Mouse (Mus musculus) midbrain, postnatal 0 days (tissue): ENCODE data around the gene Sdk2. TPM values are rescaled to one million over a fixed set of nuclear protein-coding genes. Genes with fewer than 3 reads are reported as not detected.

Source experiments
- ATAC-seq: fragments of 200-750 bp; cut with Nextera tagmentation; 2 replicates; pipeline ENCODE4 v1.8.0; 2017; ENCODE audit warnings: moderate number of reproducible peaks, mild to moderate bottlenecking, moderate TSS enrichment, moderate library complexity; ENCODE audit not compliant: low FRiP score
- DNase-seq: peaks from one replicate; pipeline ENCODE4 v3.0.0-alpha.2; 2015; ENCODE audit warnings: low spot score
- H3K27ac ChIP-seq: fragments of 300-500 bp; sonication (generic); 2 replicates; pipeline ENCODE4 v1.5.1; 2014; ENCODE audit warnings: low read depth, mild to moderate bottlenecking, low read length, mixed read lengths
- H3K27me3 ChIP-seq: fragments of 300-500 bp; sonication (generic); 2 replicates; pipeline ENCODE4 v1.6.1; 2014; ENCODE audit warnings: low read length, control low read depth, mixed read lengths; ENCODE audit not compliant: insufficient read depth
- H3K36me3 ChIP-seq: fragments of 300-500 bp; sonication (generic); 2 replicates; pipeline ENCODE4 v1.6.1; 2014; ENCODE audit warnings: low read length, control low read depth, mixed read lengths; ENCODE audit not compliant: insufficient read depth
- H3K4me1 ChIP-seq: fragments of 300-500 bp; sonication (generic); 2 replicates; pipeline ENCODE4 v1.6.1; 2014; ENCODE audit warnings: mild to moderate bottlenecking, control low read depth, antibody characterized with exemption, low read length, mixed read lengths; ENCODE audit not compliant: insufficient read depth
- H3K4me2 ChIP-seq: fragments of 300-500 bp; sonication (generic); 2 replicates; pipeline ENCODE4 v1.6.1; 2014; ENCODE audit warnings: low read depth, mild to moderate bottlenecking, low read length, mixed read lengths; ENCODE audit not compliant: poor library complexity, severe bottlenecking
- H3K4me3 ChIP-seq: fragments of 300-500 bp; sonication (generic); 2 replicates; pipeline ENCODE4 v1.5.1; 2014; ENCODE audit warnings: low read depth, mild to moderate bottlenecking, low read length, moderate library complexity
- H3K9ac ChIP-seq: fragments of 300-500 bp; sonication (generic); replicated peaks from 2 replicates; pipeline ENCODE4 v1.6.1; 2014; ENCODE audit warnings: mild to moderate bottlenecking, low read length, moderate library complexity, mixed read lengths; ENCODE audit not compliant: poor library complexity, severe bottlenecking
- H3K9me3 ChIP-seq: fragments of 300-500 bp; sonication (generic); 2 replicates; pipeline ENCODE4 v1.6.1; 2016; ENCODE audit warnings: low read length, control low read depth
- CTCF ChIP-seq: IDR thresholded peaks from 2 replicates; pipeline ENCODE4 v1.5.1; 2016; ENCODE audit warnings: antibody characterized with exemption, mild to moderate bottlenecking
- WGBS: fragments of 180-500 bp; shearing (Covaris S2); extraction: QIAGEN DNeasy Blood & Tissue Kit; methylation state at CpG from one replicate; pipeline ENCODE4 v1.1.7; 2014; 5-methylcytosine and 5-hydroxymethylcytosine counted together
- polyA plus RNA-seq: library from polyadenylated mRNA; unstranded; fragments of >200 nt; fragmentation: Nextera tagmentation; extraction: Ambion mirVana; gene quantifications from 2 replicates; pipeline ENCODE4 v1.2.1, GENCODE M21; 2015
- total RNA-seq: library from RNA; depleted of rRNA; stranded (reverse); fragments of >200 nt; gene quantifications from 2 replicates; pipeline ENCODE4 v1.2.3, GENCODE M21; 2014

Sdk2 gene
- total and polyA plus RNA-seq, 2 experiments from 2014 or later, result 2.5 to 26.1 TPM

DNA sequence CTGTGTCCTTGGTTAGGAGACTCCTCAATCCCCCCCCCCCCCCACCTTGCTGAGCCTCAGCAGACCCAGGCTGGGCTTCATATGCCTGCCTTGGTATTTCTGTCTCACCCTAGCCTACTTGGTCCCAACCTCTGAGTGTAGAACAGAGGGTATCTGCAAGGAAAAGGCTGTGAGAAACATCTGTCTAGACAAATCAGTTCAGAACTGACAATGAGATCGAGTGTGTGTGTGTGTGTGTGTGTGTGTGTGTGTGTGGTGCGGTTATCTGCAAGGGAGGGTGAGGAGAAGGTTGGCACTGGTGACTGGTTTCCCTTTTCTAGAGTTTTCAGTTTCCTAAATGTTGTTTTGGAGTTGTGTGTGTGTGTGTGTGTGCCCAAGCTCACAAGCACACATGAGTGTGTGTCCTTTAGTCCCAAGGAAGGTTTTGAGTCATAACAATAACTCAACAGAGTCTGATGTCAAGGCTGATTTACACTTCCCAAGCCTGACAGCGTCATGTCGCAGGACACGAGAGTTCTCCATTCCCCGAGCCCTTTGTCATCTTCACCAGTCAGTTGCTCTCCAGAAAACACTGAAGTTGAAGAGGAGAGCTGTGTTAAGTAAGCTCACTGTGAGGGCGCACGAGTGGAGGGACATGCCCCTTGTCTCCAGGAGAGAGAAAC lies 304.6 kb downstream of the Sdk2 start:
- TF ChIP-seq CTCF, result no peak
- Histone ChIP-seq H3K9ac (no peak overlapping the region), H3K4me2 (no peak overlapping the region), H3K36me3 (no peaks in the 10 kb centered on the region), H3K27ac (no peak overlapping the region), H3K9me3 (no peaks in the 10 kb centered on the region), H3K4me3 (no peak overlapping the region), H3K27me3 (no peaks in the 10 kb centered on the region), H3K4me1 (peaks cover under 1% of the 10 kb centered on the region; the same call in 1 of the 2 replicates)
- WGBS, result 82% methylated on average over 8 of the region's 8 CpGs
- no peak for ATAC-seq
- DNase-seq, result no peak

DNA sequence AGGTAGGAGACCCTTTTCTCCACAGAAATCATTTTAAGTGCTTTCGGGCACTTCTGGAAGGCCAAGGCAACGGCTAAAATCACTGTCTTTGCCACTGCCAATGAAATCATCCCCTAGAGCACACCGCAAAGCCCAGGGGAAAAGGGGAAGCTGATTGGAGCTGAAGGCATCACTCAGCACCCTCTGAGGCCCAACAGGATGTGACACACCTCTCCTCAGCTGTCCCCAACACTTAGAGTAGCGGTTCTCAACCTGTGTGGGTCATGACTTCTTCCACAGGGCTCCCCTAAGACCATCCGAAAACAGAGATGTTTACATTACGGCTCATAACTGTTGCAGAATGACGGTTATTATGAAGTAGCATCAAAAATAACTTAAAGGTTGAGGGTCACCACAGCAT lies 305.2 kb downstream of the Sdk2 start:
- H3K9ac ChIP-seq, result no peak overlapping the region
- H3K36me3 ChIP-seq, result no peaks in the 10 kb centered on the region
- no peaks in the 10 kb centered on the region for H3K9me3 ChIP-seq
- no peak overlapping the region for H3K27ac ChIP-seq
- TF ChIP-seq CTCF, result no peak
- WGBS, result 92% methylated on average over 7 of the region's 7 CpGs
- H3K27me3 ChIP-seq, result no peaks in the 10 kb centered on the region
- H3K4me2 ChIP-seq, result no peak overlapping the region
- no peak overlapping the region for H3K4me3 ChIP-seq
- ATAC-seq (no peak), DNase-seq (no peak)
- no peaks in the 10 kb centered on the region for H3K4me1 ChIP-seq

DNA sequence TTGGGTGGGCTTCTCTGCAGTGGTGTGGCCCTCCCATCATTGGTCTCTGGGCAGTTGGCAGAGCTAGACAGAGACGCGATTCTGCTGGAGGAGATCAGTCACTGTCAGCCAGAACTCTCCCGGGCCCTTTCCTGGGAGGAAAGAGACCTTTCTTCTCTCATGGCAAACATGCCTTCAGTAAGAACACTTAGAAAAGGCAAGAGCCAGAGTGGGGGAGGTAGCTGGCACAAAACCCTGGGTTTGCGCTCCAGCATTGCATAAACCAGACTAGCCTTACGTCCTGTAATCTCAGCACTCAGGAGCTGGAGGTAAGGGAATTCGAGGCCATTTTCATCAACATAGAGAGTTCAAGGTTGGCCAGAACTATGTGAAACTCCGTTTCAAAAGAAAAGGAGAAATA lies 306.4 kb downstream of the Sdk2 start:
- Histone ChIP-seq H3K27me3 (no peaks in the 10 kb centered on the region), H3K4me2 (no peak overlapping the region), H3K4me1 (no peaks in the 10 kb centered on the region), H3K4me3 (no peak overlapping the region), H3K9ac (no peak overlapping the region), H3K27ac (no peak overlapping the region), H3K9me3 (no peaks in the 10 kb centered on the region), H3K36me3 (no peaks in the 10 kb centered on the region)
- DNase-seq, result peak; percentile 33
- no peak for TF ChIP-seq CTCF
- no peak for ATAC-seq
- WGBS, result 80% methylated on average over 7 of the region's 7 CpGs

DNA sequence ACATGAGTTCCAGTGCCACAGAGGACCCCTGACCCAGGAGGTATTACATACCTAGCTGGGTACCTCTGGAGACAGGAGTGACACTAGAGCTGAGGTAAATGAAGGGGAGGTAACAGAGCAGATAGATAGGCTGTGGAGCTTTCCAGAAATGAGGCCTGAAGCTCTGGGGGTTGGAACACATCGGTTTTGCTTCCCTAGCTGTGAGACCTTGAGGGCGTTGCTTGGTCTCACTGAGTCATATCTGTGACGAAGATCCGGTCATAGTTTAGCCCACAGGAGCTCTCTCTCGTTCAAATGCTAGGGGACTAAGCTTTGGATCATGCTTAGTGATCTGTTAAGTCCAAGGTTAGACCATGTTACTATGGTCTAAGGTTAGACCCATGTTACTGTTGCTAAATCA lies 308.0 kb downstream of the Sdk2 start:
- H3K4me1 ChIP-seq, result no peaks in the 10 kb centered on the region
- DNase-seq (no peak), ATAC-seq (no peak)
- 91% methylated on average over 5 of the region's 5 CpGs for WGBS
- H3K36me3 ChIP-seq, result no peaks in the 10 kb centered on the region
- TF ChIP-seq CTCF, result no peak
- H3K4me3 ChIP-seq, result no peak overlapping the region
- H3K9me3 ChIP-seq, result no peaks in the 10 kb centered on the region
- H3K27ac ChIP-seq, result no peak overlapping the region
- no peak overlapping the region for H3K9ac ChIP-seq
- H3K4me2 ChIP-seq, result no peak overlapping the region
- no peaks in the 10 kb centered on the region for H3K27me3 ChIP-seq

DNA sequence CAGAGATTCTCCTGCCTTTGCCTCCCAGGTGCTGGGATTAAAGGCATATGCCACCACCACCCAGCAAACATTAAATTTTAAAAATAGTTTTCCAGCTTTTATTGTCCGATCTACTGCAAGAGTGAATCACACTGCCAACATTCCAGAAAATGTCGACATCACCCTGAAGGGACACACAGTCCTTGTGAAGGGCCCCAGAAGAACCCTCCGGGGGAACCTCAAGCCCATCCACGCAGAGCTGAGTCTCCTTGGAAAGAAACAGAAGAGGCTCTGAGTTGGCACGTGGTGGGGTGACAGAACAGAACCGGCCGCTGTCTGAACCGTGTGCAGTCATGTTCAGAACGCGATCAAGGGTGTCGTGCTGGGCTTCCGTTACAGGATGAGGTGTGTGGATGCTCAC lies 310.3 kb downstream of the Sdk2 start:
- WGBS, result 95% methylated on average over 12 of the region's 12 CpGs
- Histone ChIP-seq H3K4me3 (no peak overlapping the region), H3K36me3 (no peaks in the 10 kb centered on the region), H3K4me2 (no peak overlapping the region), H3K9ac (no peak overlapping the region), H3K9me3 (no peaks in the 10 kb centered on the region), H3K27ac (no peak overlapping the region), H3K4me1 (no peaks in the 10 kb centered on the region), H3K27me3 (no peaks in the 10 kb centered on the region)
- DNase-seq, result no peak
- no peak for TF ChIP-seq CTCF
- ATAC-seq, result no peak

DNA sequence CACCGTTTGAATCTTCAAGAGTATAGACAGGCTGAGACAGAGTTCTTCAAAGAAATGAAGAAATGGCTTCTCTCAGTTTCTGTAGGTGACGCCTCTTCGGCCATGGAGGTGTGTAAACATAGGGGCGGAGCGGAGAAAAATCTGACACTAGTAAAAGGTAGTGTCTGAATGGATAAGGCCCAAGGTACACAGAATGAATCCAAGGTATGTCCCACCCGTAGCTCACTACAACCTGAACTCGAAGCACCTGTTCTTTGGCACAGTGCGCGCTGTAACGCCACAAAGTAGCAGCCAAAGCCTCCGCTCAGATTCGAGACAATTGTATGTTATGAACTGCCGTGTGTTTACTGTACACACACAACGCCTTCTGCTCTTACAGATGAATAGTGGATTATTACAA lies 311.0 kb downstream of the Sdk2 start:
- Histone ChIP-seq H3K4me2 (no peak overlapping the region), H3K36me3 (no peaks in the 10 kb centered on the region), H3K27me3 (no peaks in the 10 kb centered on the region), H3K27ac (no peak overlapping the region), H3K4me1 (no peaks in the 10 kb centered on the region), H3K9ac (no peak overlapping the region), H3K4me3 (no peak overlapping the region), H3K9me3 (no peaks in the 10 kb centered on the region)
- DNase-seq (no peak), ATAC-seq (no peak)
- 92% methylated on average over 14 of the region's 14 CpGs for whole genome bisulfite sequencing
- TF ChIP-seq CTCF, result no peak
